Mouse (Mus musculus): Measurements from ENCODE around the gene Dpysl4. TPM values are rescaled to one million over a fixed set of nuclear protein-coding genes. Genes with fewer than 3 reads are reported as not detected.

Gene Dpysl4
- polyA plus RNA-seq, 1 experiment from 2014 or later = 3.4 TPM

DNA sequence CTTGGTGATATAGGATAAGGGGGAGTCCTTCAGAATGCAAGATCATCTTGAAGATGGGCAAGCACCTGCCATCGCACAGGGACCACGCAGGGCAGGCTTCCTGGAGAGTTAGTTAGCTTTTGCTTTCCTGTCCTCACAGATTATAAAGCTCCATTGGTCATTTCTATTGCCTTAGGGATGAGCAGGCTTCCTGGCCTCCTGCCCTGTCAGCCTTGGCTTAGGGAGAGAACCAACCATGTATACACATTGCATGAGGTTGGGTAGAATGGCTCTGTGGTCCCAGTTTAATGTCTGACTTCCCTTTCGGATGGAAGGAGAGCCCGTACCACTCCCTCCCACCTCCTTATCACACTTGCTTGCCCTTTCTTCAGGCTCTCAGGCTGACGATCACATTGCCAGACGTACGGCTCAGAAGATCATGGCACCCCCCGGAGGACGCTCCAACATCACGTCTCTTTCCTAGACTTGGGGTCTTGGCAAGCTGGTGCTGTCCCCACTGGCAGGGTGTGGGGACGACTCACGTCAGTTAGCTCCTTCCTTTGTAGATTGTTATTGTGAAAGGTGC, 14.8 kb downstream of the Dpysl4 start:
- no peak overlapping the region for H3K4me3 ChIP-seq
- H3K4me2 ChIP-seq = no peak overlapping the region
- H3K9ac ChIP-seq = no peak overlapping the region
- H3K4me1 ChIP-seq (replicated peaks) = no peaks in the 10 kb centered on the region
- no peaks in the 10 kb centered on the region for H3K36me3 ChIP-seq
- no peak overlapping the region for H3K27ac ChIP-seq (ENCODE audit: poor library complexity, severe bottlenecking)
- no peaks in the 10 kb centered on the region for H3K9me3 ChIP-seq (replicated peaks)
- WGBS = 55% methylated on average over 12 of the region's 12 CpGs
- ATAC-seq (ENCODE audit: insufficient number of reproducible peaks, low FRiP score) = no peak
- H3K27me3 ChIP-seq (replicated peaks) = peaks cover 3% of the 10 kb centered on the region; the same call in 1 of the 2 replicates

DNA sequence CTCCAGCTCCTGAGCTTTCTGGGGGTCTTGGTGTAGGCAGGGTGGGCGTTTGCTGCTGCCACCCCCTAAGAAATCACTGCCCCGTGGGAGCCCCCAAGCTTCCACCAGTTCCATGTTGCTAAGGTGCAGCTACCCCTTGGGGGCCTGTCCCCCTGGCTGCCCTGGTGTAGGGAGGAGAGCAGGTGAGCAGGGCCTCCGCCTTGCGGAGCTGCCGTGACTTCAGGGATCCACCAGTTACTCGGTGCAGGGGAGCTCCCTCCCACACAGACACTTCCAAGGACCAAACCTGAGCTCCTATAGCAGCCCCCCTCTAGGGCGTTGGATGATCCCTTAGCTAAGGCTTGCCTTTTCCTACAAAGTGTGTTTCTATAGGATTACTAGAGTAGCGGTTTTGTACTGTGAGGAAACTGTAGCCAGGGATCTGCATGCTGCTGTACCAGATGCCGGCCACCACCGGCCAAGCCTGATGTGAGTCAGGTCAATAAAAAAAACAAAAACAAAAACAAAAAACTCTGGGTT, 15.5 kb downstream of the Dpysl4 start:
- Histone ChIP-seq H3K27me3 (replicated peaks) (peaks cover 3% of the 10 kb centered on the region; the same call in 1 of the 2 replicates), H3K27ac (ENCODE audit: poor library complexity, severe bottlenecking) (no peak overlapping the region), H3K9me3 (replicated peaks) (no peaks in the 10 kb centered on the region), H3K4me2 (no peak overlapping the region), H3K36me3 (no peaks in the 10 kb centered on the region), H3K4me1 (replicated peaks) (no peaks in the 10 kb centered on the region), H3K9ac (no peak overlapping the region), H3K4me3 (no peak overlapping the region)
- ATAC-seq (ENCODE audit: insufficient number of reproducible peaks, low FRiP score) = no peak
- 71% methylated on average over 10 of the region's 10 CpGs for WGBS

- H3K36me3 ChIP-seq = no peaks in the 10 kb centered on the region
- no peak overlapping the region for H3K4me2 ChIP-seq
- H3K4me1 ChIP-seq (replicated peaks) = no peaks in the 10 kb centered on the region
- 68% methylated on average over 3 of the region's 3 CpGs for WGBS
- H3K4me3 ChIP-seq = no peak overlapping the region
- H3K9me3 ChIP-seq (replicated peaks) = no peaks in the 10 kb centered on the region
- no peak overlapping the region for H3K9ac ChIP-seq
- peaks cover 3% of the 10 kb centered on the region; the same call in 1 of the 2 replicates for H3K27me3 ChIP-seq (replicated peaks)
- ATAC-seq (ENCODE audit: insufficient number of reproducible peaks, low FRiP score) = no peak
- no peak overlapping the region for H3K27ac ChIP-seq (ENCODE audit: poor library complexity, severe bottlenecking)
Observed at GRCm38 (mm10) chr7:139101826-139102225, 16.0 kb downstream of the Dpysl4 start.

- peak; percentile 22; the same call in 1 of the 2 replicates for ATAC-seq (ENCODE audit: insufficient number of reproducible peaks, low FRiP score)
- 58% methylated on average over 10 of the region's 10 CpGs for WGBS
- H3K36me3 ChIP-seq = no peaks in the 10 kb centered on the region
Observed at GRCm38 (mm10) chr7:139103960-139104381, 18.2 kb downstream of the Dpysl4 start.

DNA sequence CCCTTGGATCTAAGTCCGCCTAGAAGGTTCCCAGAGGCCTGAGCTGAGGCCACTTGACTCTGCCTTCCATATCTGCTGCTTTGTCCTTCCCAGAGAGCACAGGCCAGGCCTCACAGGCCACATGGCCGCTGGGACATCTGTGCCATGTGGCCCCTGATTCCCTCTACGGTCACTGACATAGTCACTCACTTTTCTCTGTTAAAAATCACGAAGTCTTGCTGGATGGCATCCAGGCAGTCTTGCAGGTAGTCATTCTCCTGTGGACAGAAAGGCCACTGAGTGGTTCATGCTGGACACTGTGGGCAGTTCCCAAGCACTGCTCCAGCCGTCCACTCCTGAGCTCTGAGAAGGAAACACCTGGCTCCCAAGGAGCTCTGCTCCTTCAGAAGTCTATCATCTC, 19.3 kb downstream of the Dpysl4 start:
- Histone ChIP-seq H3K36me3 (no peaks in the 10 kb centered on the region), H3K4me3 (no peak overlapping the region), H3K9me3 (replicated peaks) (no peaks in the 10 kb centered on the region), H3K9ac (no peak overlapping the region), H3K27me3 (replicated peaks) (0 out of 2 replicates have a peak, but pooled peaks cover 3% of the 10 kb centered on the region), H3K4me1 (replicated peaks) (peaks cover 7% of the 10 kb centered on the region), H3K4me2 (no peak overlapping the region), H3K27ac (ENCODE audit: poor library complexity, severe bottlenecking) (no peak overlapping the region)
- 76% methylated on average over 5 of the region's 5 CpGs for WGBS
- ATAC-seq (ENCODE audit: insufficient number of reproducible peaks, low FRiP score) = no peak

More at GRCm38 (mm10) chr7:139103960-139104381, 18.2 kb downstream of the Dpysl4 start:
- Histone ChIP-seq H3K9ac (no peak overlapping the region), H3K4me2 (no peak overlapping the region), H3K27ac (ENCODE audit: poor library complexity, severe bottlenecking) (no peak overlapping the region), H3K4me3 (no peak overlapping the region), H3K9me3 (replicated peaks) (no peaks in the 10 kb centered on the region), H3K4me1 (replicated peaks) (peaks cover 7% of the 10 kb centered on the region), H3K27me3 (replicated peaks) (peaks cover 3% of the 10 kb centered on the region; the same call in 1 of the 2 replicates)

- no peaks in the 10 kb centered on the region for H3K9me3 ChIP-seq (replicated peaks)
- H3K9ac ChIP-seq = no peak overlapping the region
- H3K27ac ChIP-seq (ENCODE audit: poor library complexity, severe bottlenecking) = no peak overlapping the region
- ATAC-seq (ENCODE audit: insufficient number of reproducible peaks, low FRiP score) = no peak
- peaks cover 7% of the 10 kb centered on the region for H3K4me1 ChIP-seq (replicated peaks)
- H3K4me2 ChIP-seq = no peak overlapping the region
- no peaks in the 10 kb centered on the region for H3K27me3 ChIP-seq (replicated peaks)
- no peak overlapping the region for H3K4me3 ChIP-seq
- no peaks in the 10 kb centered on the region for H3K36me3 ChIP-seq
- 81% methylated on average over 7 of the region's 7 CpGs for WGBS
Observed at GRCm38 (mm10) chr7:139105705-139106104, 19.9 kb downstream of the Dpysl4 start.

DNA sequence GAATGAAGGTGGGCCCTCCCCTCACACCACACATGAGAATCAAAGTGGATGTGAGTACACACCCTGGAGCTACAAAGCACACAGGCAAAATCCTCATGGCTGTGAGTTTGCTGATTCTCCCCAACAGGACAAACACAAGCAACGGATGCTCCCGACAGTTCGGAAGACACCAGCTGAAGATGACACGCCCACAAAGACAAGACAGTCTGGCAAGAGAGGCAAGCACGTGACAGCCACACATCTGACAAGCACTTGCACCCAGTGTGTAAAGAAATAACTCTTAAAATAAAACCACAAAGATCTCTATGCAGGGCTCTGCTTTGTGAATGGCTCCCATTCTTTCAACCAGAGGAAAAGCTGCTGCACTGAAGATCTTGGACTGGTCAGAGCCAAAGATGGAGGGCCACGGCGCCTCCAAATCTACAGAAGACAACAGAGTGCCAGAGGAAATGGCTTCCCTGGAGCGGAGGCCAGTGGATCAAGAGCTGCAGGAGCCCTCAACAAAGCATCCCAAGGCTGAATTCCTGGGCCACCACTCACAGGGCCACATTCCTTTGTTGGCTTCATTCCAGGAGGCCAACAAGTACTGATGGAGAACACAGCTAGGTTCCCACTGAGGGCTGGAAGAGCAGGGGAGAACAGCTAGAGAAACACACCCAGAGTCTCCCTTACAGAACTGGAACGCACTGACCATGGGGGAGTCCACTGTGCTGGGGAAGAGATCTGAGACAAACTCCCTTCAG, 22.3 kb downstream of the Dpysl4 start:
- H3K4me1 ChIP-seq (replicated peaks) = peaks cover 7% of the 10 kb centered on the region
- no peaks in the 10 kb centered on the region for H3K27me3 ChIP-seq (replicated peaks)
- 82% methylated on average over 9 of the region's 9 CpGs for WGBS
- no peaks in the 10 kb centered on the region for H3K9me3 ChIP-seq (replicated peaks)
- no peak overlapping the region for H3K4me3 ChIP-seq
- H3K4me2 ChIP-seq = no peak overlapping the region
- H3K9ac ChIP-seq = no peak overlapping the region
- no peaks in the 10 kb centered on the region for H3K36me3 ChIP-seq
- ATAC-seq (ENCODE audit: insufficient number of reproducible peaks, low FRiP score) = no peak
- H3K27ac ChIP-seq (ENCODE audit: poor library complexity, severe bottlenecking) = no peak overlapping the region

DNA sequence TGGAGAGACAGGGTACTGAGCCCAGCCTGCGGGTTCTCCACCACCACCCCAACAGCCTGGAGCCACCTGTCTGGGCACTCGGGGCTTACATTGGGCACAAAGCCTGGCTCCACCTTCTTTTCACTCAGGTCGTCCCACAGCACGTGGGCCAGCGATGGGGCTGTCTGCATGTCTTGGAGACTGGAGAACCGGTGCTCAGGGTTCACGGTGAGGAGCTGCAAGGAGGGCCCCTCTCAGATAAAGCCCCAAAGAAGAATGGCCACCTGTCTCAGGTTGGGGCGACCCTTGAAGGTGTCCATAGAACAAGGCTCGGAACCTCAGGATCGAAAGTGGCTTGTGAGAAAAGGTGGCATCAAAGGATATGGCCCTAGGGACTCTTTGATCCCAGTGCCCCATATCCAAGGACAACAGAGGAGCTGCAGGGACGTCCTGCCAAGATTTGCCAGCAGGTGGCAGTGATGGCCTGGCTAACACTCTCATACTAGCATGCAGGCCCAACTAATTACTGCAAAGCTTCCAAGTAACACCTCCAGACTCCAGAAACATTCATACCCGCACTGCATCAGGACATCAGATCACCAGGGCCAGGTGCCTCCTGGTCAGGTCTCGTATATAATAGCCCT, 33.5 kb downstream of the Dpysl4 start:
- peak; percentile 39; the same call in 1 of the 2 replicates for ATAC-seq (ENCODE audit: insufficient number of reproducible peaks, low FRiP score)
- H3K4me1 ChIP-seq (replicated peaks) = no peaks in the 10 kb centered on the region
- 42% methylated on average over 13 of the region's 13 CpGs for WGBS
- H3K4me3 ChIP-seq = no peak overlapping the region
- no peaks in the 10 kb centered on the region for H3K36me3 ChIP-seq
- H3K9ac ChIP-seq = no peak overlapping the region
- H3K4me2 ChIP-seq = no peak overlapping the region
- H3K27me3 ChIP-seq (replicated peaks) = peaks cover 27% of the 10 kb centered on the region
- no peak overlapping the region for H3K27ac ChIP-seq (ENCODE audit: poor library complexity, severe bottlenecking)
- H3K9me3 ChIP-seq (replicated peaks) = no peaks in the 10 kb centered on the region

- no peaks in the 10 kb centered on the region for H3K9me3 ChIP-seq (replicated peaks)
- H3K4me2 ChIP-seq = no peak overlapping the region
- H3K36me3 ChIP-seq = no peaks in the 10 kb centered on the region
- H3K9ac ChIP-seq = no peak overlapping the region
- H3K27ac ChIP-seq (ENCODE audit: poor library complexity, severe bottlenecking) = no peak overlapping the region
- no peak for ATAC-seq (ENCODE audit: insufficient number of reproducible peaks, low FRiP score)
- no peaks in the 10 kb centered on the region for H3K4me1 ChIP-seq (replicated peaks)
- H3K4me3 ChIP-seq = no peak overlapping the region
- WGBS = 40% methylated on average over 2 of the region's 2 CpGs
- peaks cover 27% of the 10 kb centered on the region for H3K27me3 ChIP-seq (replicated peaks)
Observed at GRCm38 (mm10) chr7:139119775-139120153, 34.0 kb downstream of the Dpysl4 start.

GRCm38 (mm10) chr7:139125881-139126280, 40.1 kb downstream of the Dpysl4 start:
- peaks cover 44% of the 10 kb centered on the region for H3K27me3 ChIP-seq (replicated peaks)
- no peak overlapping the region for H3K9ac ChIP-seq
- 75% methylated on average over 4 of the region's 4 CpGs for WGBS
- H3K9me3 ChIP-seq (replicated peaks) = no peaks in the 10 kb centered on the region
- no peak overlapping the region for H3K4me3 ChIP-seq
- H3K4me1 ChIP-seq (replicated peaks) = no peaks in the 10 kb centered on the region
- no peak for ATAC-seq (ENCODE audit: insufficient number of reproducible peaks, low FRiP score)
- no peak overlapping the region for H3K27ac ChIP-seq (ENCODE audit: poor library complexity, severe bottlenecking)
- no peaks in the 10 kb centered on the region for H3K36me3 ChIP-seq
- no peak overlapping the region for H3K4me2 ChIP-seq

- WGBS = 72% methylated on average over 7 of the region's 7 CpGs
- Histone ChIP-seq H3K4me3 (no peak overlapping the region), H3K27ac (ENCODE audit: poor library complexity, severe bottlenecking) (no peak overlapping the region), H3K9me3 (replicated peaks) (no peaks in the 10 kb centered on the region), H3K36me3 (no peaks in the 10 kb centered on the region), H3K27me3 (replicated peaks) (peaks cover 37% of the 10 kb centered on the region), H3K4me2 (no peak overlapping the region), H3K4me1 (replicated peaks) (no peaks in the 10 kb centered on the region), H3K9ac (no peak overlapping the region)
- ATAC-seq (ENCODE audit: insufficient number of reproducible peaks, low FRiP score) = no peak
Observed at GRCm38 (mm10) chr7:139126549-139126948, 40.7 kb downstream of the Dpysl4 start.

Measured in heart, embryonic 12.5 days (tissue).